Mouse (Mus musculus) hematopoietic stem cell, adult 5-6 weeks (primary cell): ENCODE measurements around the gene Ltc4s. TPM values are rescaled to one million over a fixed set of nuclear protein-coding genes. Genes with fewer than 3 reads are reported as not detected.

Experiments used
- ATAC-seq, 2 experiments: fragments of 125-278 bp in 1 of 2; replicated peaks in 1 of 2; 2 replicates each; pipeline ENCODE4 v1.8.0; 2016 to 2017; ENCODE audit warnings: inconsistent platforms in 2 of 2, mild to moderate bottlenecking in 2 of 2, moderate number of reproducible peaks in 2 of 2, low read depth in 1 of 2, moderate TSS enrichment in 1 of 2; ENCODE audit not compliant: low FRiP score in 2 of 2, poor library complexity in 2 of 2, severe bottlenecking in 2 of 2, insufficient read depth in 1 of 2, low TSS enrichment in 1 of 2
- total RNA-seq: library from RNA; stranded (forward); fragments of 172-1452, 232-1000 nt; gene quantifications from 2 replicates; pipeline ENCODE4 v1.2.3, GENCODE M21; 2017

Ltc4s gene
- total RNA-seq, 1 experiment from 2014 or later = 12.0 TPM

DNA sequence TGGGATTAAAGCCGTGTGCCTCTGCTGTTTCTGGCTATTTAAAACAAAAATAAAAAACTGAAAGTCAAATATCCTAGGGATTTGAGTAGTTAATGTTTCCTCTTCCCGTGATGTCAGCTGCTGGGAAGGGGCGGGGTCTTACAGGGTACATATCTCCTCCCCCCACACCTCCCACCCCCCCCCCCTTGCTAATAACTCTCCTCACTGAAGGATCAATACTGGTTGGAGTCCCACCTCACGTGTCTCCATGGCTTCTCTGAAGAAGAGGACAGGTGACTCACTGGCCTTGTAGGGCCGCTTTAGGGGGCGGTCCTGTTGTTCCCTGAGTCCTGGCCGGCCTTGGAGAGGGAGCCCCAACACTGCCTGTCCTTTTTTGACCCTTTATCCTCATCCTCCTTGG is 49.7 kb downstream of the Ltc4s start:
- no peak for ATAC-seq

Other genes with a start within 250 kb of the Ltc4s start
- 288 and 337 TPM in 2 replicates for gene Rnf130, start 213.3 kb downstream of the Ltc4s start, total RNA-seq
- gene Tbc1d9b, start 107.2 kb downstream of the Ltc4s start, total RNA-seq = 89.9 and 124 TPM in 2 replicates
- gene Mrnip, start 64.2 kb downstream of the Ltc4s start, total RNA-seq = 5.4 and 10.9 TPM in 2 replicates
- gene Sqstm1, start 27.8 kb downstream of the Ltc4s start, total RNA-seq = 371 and 449 TPM in 2 replicates
- gene Mgat4b, start 27.7 kb downstream of the Ltc4s start, total RNA-seq = 9.0 and 17.0 TPM in 2 replicates
- 4.5 and 7.1 TPM in 2 replicates for gene Maml1, start 53.7 kb upstream of the Ltc4s start, total RNA-seq
- gene Canx, start 87.1 kb upstream of the Ltc4s start, total RNA-seq = 717 and 931 TPM in 2 replicates
- gene Cby3, start 115.8 kb upstream of the Ltc4s start, total RNA-seq = not detected in 2 replicates
- gene Hnrnph1, start 138.4 kb upstream of the Ltc4s start, total RNA-seq = 1,107 and 1,206 TPM in 2 replicates
- gene Rufy1, start 192.5 kb upstream of the Ltc4s start, total RNA-seq = 40.5 and 43.5 TPM in 2 replicates